Mouse (Mus musculus) CH12.LX (cell line): Measurements from ENCODE around the gene Mfap3. TPM values are rescaled to one million over a fixed set of nuclear protein-coding genes. Genes with fewer than 3 reads are reported as not detected.

Experiments used
- DNase-seq: peaks from one replicate; pipeline ENCODE4 v3.0.0-alpha.2; 2013; ENCODE audit errors: extremely low read depth
- H3K27ac ChIP-seq: 2 replicates; pipeline ENCODE4 v1.5.1; 2012; ENCODE audit warnings: low read depth, mild to moderate bottlenecking, control low read depth, moderate library complexity; ENCODE audit not compliant: insufficient read depth
- H3K27me3 ChIP-seq: replicated peaks from 2 replicates; pipeline ENCODE3; 2012; ENCODE audit warnings: inconsistent platforms
- H3K36me3 ChIP-seq, 2 experiments: replicated peaks in 1 of 2; 2 replicates each; pipeline versions ENCODE3 to v1.6.1; 2012; ENCODE audit warnings: inconsistent platforms in 1 of 2, low read length in 1 of 2, mild to moderate bottlenecking in 1 of 2, mixed read lengths in 1 of 2, moderate library complexity in 1 of 2; ENCODE audit not compliant: control insufficient read depth in 1 of 2, insufficient read depth in 1 of 2
- H3K4me1 ChIP-seq, 2 experiments: 2 replicates each; pipeline ENCODE4 v1.6.1; 2012; ENCODE audit warnings: inconsistent platforms in 1 of 2, moderate library complexity in 1 of 2; ENCODE audit not compliant: insufficient read depth in 2 of 2, control insufficient read depth in 1 of 2
- H3K4me2 ChIP-seq: 2 replicates; pipeline ENCODE4 v1.6.1; 2012; ENCODE audit warnings: low read depth, mild to moderate bottlenecking, control low read depth; ENCODE audit not compliant: poor library complexity, insufficient read depth, severe bottlenecking
- H3K4me3 ChIP-seq, 3 experiments: fragments of 150-350 bp in 1 of 3; sonication (generic) in 1 of 3; replicated peaks in 1 of 3; 2 replicates each; pipeline versions ENCODE3 to v1.5.1; 2011 to 2012; ENCODE audit warnings: low read depth in 2 of 3, low read length in 2 of 3, mild to moderate bottlenecking in 2 of 3, moderate library complexity in 2 of 3, control low read depth in 1 of 3, improper control_type of control experiment in 1 of 3, inconsistent platforms in 1 of 3, mixed read lengths in 1 of 3; ENCODE audit not compliant: poor library complexity in 1 of 3
- H3K79me2 ChIP-seq: replicated peaks from 2 replicates; pipeline ENCODE4 v1.6.1; 2012; ENCODE audit warnings: mild to moderate bottlenecking, moderate library complexity; ENCODE audit not compliant: control insufficient read depth, poor library complexity, insufficient read depth, severe bottlenecking; ENCODE audit errors: extremely low read depth
- H3K9ac ChIP-seq: 2 replicates; pipeline ENCODE4 v1.6.1; 2012; ENCODE audit warnings: low read depth, mild to moderate bottlenecking, control low read depth, moderate library complexity; ENCODE audit not compliant: insufficient read depth
- H3K9me3 ChIP-seq: replicated peaks from 2 replicates; pipeline ENCODE3; 2012; ENCODE audit warnings: low read length, inconsistent platforms, mixed read lengths
- BHLHE40 ChIP-seq: IDR thresholded peaks from 2 replicates; pipeline ENCODE4 v1.6.1; 2011; ENCODE audit warnings: mild to moderate bottlenecking, low read depth, low read length, improper control_type of control experiment
- CHD1 ChIP-seq: IDR thresholded peaks from 2 replicates; pipeline ENCODE4 v1.6.1; 2012; ENCODE audit warnings: low read depth, low read length, improper control_type of control experiment, inconsistent platforms
- CTCF ChIP-seq, 2 experiments: IDR thresholded peaks in 1 of 2; conservative IDR thresholded peaks in 1 of 2; 2 replicates each; pipeline ENCODE4 v1.5.1; 2011 to 2012; ENCODE audit warnings: low read depth in 2 of 2, low read length in 2 of 2, improper control_type of control experiment in 1 of 2, inconsistent platforms in 1 of 2, mild to moderate bottlenecking in 1 of 2, moderate library complexity in 1 of 2
- ELF1 ChIP-seq: IDR thresholded peaks from 2 replicates; pipeline ENCODE4 v1.6.1; 2014; ENCODE audit warnings: low read depth, mild to moderate bottlenecking, inconsistent platforms, low read length, improper control_type of control experiment
- ETS1 ChIP-seq: conservative IDR thresholded peaks from 2 replicates; pipeline ENCODE4 v1.6.1; 2012; ENCODE audit warnings: low read depth, mild to moderate bottlenecking, inconsistent platforms, low read length, improper control_type of control experiment, moderate library complexity
- GABPA ChIP-seq: IDR thresholded peaks from 2 replicates; pipeline ENCODE4 v1.6.1; 2012; ENCODE audit warnings: low read depth, low read length, improper control_type of control experiment, inconsistent platforms; ENCODE audit not compliant: insufficient replicate concordance
- JUN ChIP-seq: IDR thresholded peaks from 2 replicates; pipeline ENCODE4 v1.6.1; 2011; ENCODE audit warnings: low read depth, mild to moderate bottlenecking, low read length, improper control_type of control experiment, moderate library complexity; ENCODE audit not compliant: insufficient read depth
- JUND ChIP-seq: conservative IDR thresholded peaks from 2 replicates; pipeline ENCODE4 v1.6.1; 2011; ENCODE audit warnings: low read depth, low read length, improper control_type of control experiment
- KAT2A ChIP-seq: IDR thresholded peaks from 2 replicates; pipeline ENCODE4 v1.6.1; 2012; ENCODE audit warnings: low read length, improper control_type of control experiment, inconsistent platforms; ENCODE audit not compliant: insufficient replicate concordance
- MAFK ChIP-seq: IDR thresholded peaks from 2 replicates; pipeline ENCODE4 v1.6.1; 2011; ENCODE audit warnings: low read length, improper control_type of control experiment; ENCODE audit not compliant: insufficient replicate concordance
- MAX ChIP-seq: IDR thresholded peaks from 2 replicates; pipeline ENCODE4 v1.6.1; 2011; ENCODE audit warnings: low read length, improper control_type of control experiment
- MXI1 ChIP-seq: IDR thresholded peaks from 2 replicates; pipeline ENCODE4 v1.6.1; 2011; ENCODE audit warnings: mild to moderate bottlenecking, low read depth, low read length, improper control_type of control experiment
- MYC ChIP-seq: IDR thresholded peaks from 2 replicates; pipeline ENCODE4 v1.6.1; 2011; ENCODE audit warnings: low read depth, mild to moderate bottlenecking, improper control_type of control experiment, low read length
- NRF1 ChIP-seq: IDR thresholded peaks from 2 replicates; pipeline ENCODE4 v1.6.1; 2014; ENCODE audit warnings: low read depth, mild to moderate bottlenecking, inconsistent platforms, low read length, improper control_type of control experiment, moderate library complexity
- RAD21 ChIP-seq: IDR thresholded peaks from 2 replicates; pipeline ENCODE4 v1.6.1; 2011; ENCODE audit warnings: low read depth, mild to moderate bottlenecking, low read length, improper control_type of control experiment, moderate library complexity
- SIN3A ChIP-seq: IDR thresholded peaks from 2 replicates; pipeline ENCODE4 v1.6.1; 2012; ENCODE audit warnings: low read length, improper control_type of control experiment, inconsistent platforms
- TCF12 ChIP-seq: IDR thresholded peaks from 2 replicates; pipeline ENCODE4 v1.6.1; 2014; ENCODE audit warnings: low read depth, mild to moderate bottlenecking, inconsistent platforms, low read length, improper control_type of control experiment
- UBTF ChIP-seq: IDR thresholded peaks from 2 replicates; pipeline ENCODE4 v1.6.1; 2012; ENCODE audit warnings: low read depth, mild to moderate bottlenecking, inconsistent platforms, low read length, improper control_type of control experiment, moderate library complexity
- ZKSCAN1 ChIP-seq: IDR thresholded peaks from 2 replicates; pipeline ENCODE4 v1.6.1; 2012; ENCODE audit warnings: low read depth, inconsistent platforms, low read length, improper control_type of control experiment, borderline replicate concordance
- ZMIZ1 ChIP-seq: IDR thresholded peaks from 2 replicates; pipeline ENCODE4 v1.6.1; 2012; ENCODE audit warnings: low read depth, mild to moderate bottlenecking, inconsistent platforms, low read length, improper control_type of control experiment
- ZNF384 ChIP-seq: IDR thresholded peaks from 2 replicates; pipeline ENCODE4 v1.6.1; 2012; ENCODE audit warnings: low read depth, low read length, improper control_type of control experiment, inconsistent platforms
- dilution Hi-C: fragments of 300-500 bp; cut with MboI; formaldehyde crosslinking; loops from 2 replicates; pipeline ENCODE4 v1.14.3; 2020; ENCODE audit warnings: low sequenced_read_pairs; ENCODE audit not compliant: extremely low pct_unique_long_range_greater_than_20kb, extremely low pct_ligation_motif_present
- in situ Hi-C: fragments of 300-500 bp; cut with MboI; formaldehyde crosslinking; loops from 3 replicates; pipeline ENCODE4 v1.14.3; 2019; ENCODE audit warnings: low sequenced_read_pairs, low pct_ligation_motif_present, low pct_unique_long_range_greater_than_20kb, mixed read lengths
- polyA plus RNA-seq: library from polyadenylated mRNA; unstranded; fragments of >175 nt; gene quantifications from 2 replicates; pipeline ENCODE4 v1.2.1, GENCODE M21; 2012; ENCODE audit warnings: low read depth; ENCODE audit not compliant: insufficient read length
- total RNA-seq, 2 experiments: library from RNA; depleted of rRNA; stranded (reverse); fragments of 300-350 nt in 1 of 2; fragments of >200 nt in 1 of 2; gene quantifications; 2 replicates each; pipeline ENCODE4 v1.2.3; 2012 to 2014

Mfap3 gene
- total and polyA plus RNA-seq, 3 experiments, result 22.6 to 32.2 (median 27.0) TPM

GRCm38 (mm10) chr11:57478077-57478476 is 40.4 kb upstream of the Mfap3 start:
- no peaks in the 10 kb centered on the region for H3K79me2 ChIP-seq
- dilution Hi-C loops (no loop called here), in situ Hi-C loops (loop anchor here (10.0 kb wide), 1 partner anchor 307 kb away; no protein-coding TSS in a partner anchor)
- DNase-seq, result no peak
- no peak overlapping the region for H3K4me2 ChIP-seq
- H3K4me1 ChIP-seq, result no peaks in the 10 kb centered on the region
- peaks cover 29 to 39% of the 10 kb centered on the region in 2 experiments for H3K36me3 ChIP-seq
- H3K9ac ChIP-seq, result no peak overlapping the region
- peaks cover 13% of the 10 kb centered on the region for H3K27me3 ChIP-seq
- TF ChIP-seq ELF1 (no peak), ZMIZ1 (no peak), KAT2A (no peak), UBTF (no peak), JUND (no peak), TCF12 (no peak), MAX (no peak), JUN (no peak), ZNF384 (no peak), CTCF (conservative IDR thresholded peaks at IDR 0.05 in 1 of 2, IDR thresholded peaks at IDR 0.05 in 1 of 2; ENCODE audit: low read depth in 2 of 2, low read length in 2 of 2) (no peak), MAFK (no peak), MXI1 (no peak)
- H3K9me3 ChIP-seq, result no peaks in the 10 kb centered on the region
- H3K4me3 ChIP-seq, result no peak overlapping the region
- H3K27ac ChIP-seq, result no peak overlapping the region

DNA sequence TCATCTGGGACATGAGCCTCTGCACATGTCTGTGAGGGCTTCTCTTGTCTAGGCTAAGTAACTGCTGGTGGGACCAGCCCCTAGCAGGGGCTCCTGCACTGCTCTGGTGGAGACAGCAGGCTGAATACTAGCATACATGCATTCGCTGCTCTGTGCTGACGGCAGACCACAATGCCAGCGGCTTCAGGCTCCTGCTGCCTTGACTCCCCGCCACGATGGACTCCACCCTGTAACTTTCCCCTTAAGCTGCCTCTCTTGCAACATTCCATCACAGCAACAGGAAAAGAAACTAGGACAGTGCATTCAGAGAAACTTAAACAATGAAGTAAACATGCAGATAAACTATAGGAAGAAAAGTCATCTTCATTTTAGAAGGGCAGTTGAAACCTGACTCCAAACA is 30.0 kb upstream of the Mfap3 start:
- H3K9me3 ChIP-seq, result no peaks in the 10 kb centered on the region
- no peak for DNase-seq
- no peak overlapping the region for H3K4me2 ChIP-seq
- H3K27ac ChIP-seq, result no peak overlapping the region
- H3K36me3 ChIP-seq, result peaks cover 74 to 81% of the 10 kb centered on the region in 2 experiments
- H3K9ac ChIP-seq, result no peak overlapping the region
- dilution Hi-C loops, result no loop called here
- H3K79me2 ChIP-seq, result no peaks in the 10 kb centered on the region
- H3K27me3 ChIP-seq, result no peaks in the 10 kb centered on the region
- no peaks in the 10 kb centered on the region for H3K4me1 ChIP-seq
- H3K4me3 ChIP-seq, result no peak overlapping the region
- in situ Hi-C loops, result no loop called here
- TF ChIP-seq CHD1 (no peak), MAX (no peak), RAD21 (no peak), MYC (no peak), NRF1 (no peak), GABPA (no peak), ZKSCAN1 (no peak), SIN3A (no peak), MXI1 (no peak), ELF1 (no peak), BHLHE40 (no peak), KAT2A (no peak), JUND (no peak), ETS1 (no peak)
